Mouse (Mus musculus) liver, embryonic 15.5 days (tissue): Measurements from ENCODE around the gene Hes5. TPM values are rescaled to one million over a fixed set of nuclear protein-coding genes. Genes with fewer than 3 reads are reported as not detected.

Experiments used
- polyA plus RNA-seq: library from polyadenylated mRNA; unstranded; fragments of >200 nt; fragmentation: Nextera tagmentation; extraction: Ambion mirVana; gene quantifications from 2 replicates; pipeline ENCODE4 v1.2.1, GENCODE M21; 2015

The Hes5 gene
- polyA plus RNA-seq, 1 experiment from 2014 or later, result 0.15 TPM

Other genes starting within 250 kb of the Hes5 start
- not detected in 2 replicates for gene Ttc34, start 123.5 kb upstream of the Hes5 start, polyA plus RNA-seq
- gene Mmel1, start 91.3 kb upstream of the Hes5 start, polyA plus RNA-seq, result 2.3 and 3.1 TPM in 2 replicates
- gene Fam213b, start 61.8 kb upstream of the Hes5 start, polyA plus RNA-seq, result 8.1 and 9.0 TPM in 2 replicates
- 56.7 and 64.6 TPM in 2 replicates for gene Tnfrsf14, start 32.4 kb upstream of the Hes5 start, polyA plus RNA-seq
- 21.7 and 24.4 TPM in 2 replicates for gene Pank4, start 3.2 kb downstream of the Hes5 start, polyA plus RNA-seq
- gene Plch2, start 95.9 kb downstream of the Hes5 start, polyA plus RNA-seq, result 0.14 TPM in 1 of 2 replicates, not detected in the other
- 7.5 and 8.3 TPM in 2 replicates for gene Pex10, start 106.1 kb downstream of the Hes5 start, polyA plus RNA-seq
- 78.0 and 81.0 TPM in 2 replicates for gene Rer1, start 125.5 kb downstream of the Hes5 start, polyA plus RNA-seq
- 0.88 and 1.1 TPM in 2 replicates for gene Morn1, start 125.7 kb downstream of the Hes5 start, polyA plus RNA-seq